Mouse (Mus musculus): ENCODE data around the gene Apeh. TPM values are rescaled to one million over a fixed set of nuclear protein-coding genes. Genes with fewer than 3 reads are reported as not detected.
A peak's percentile ranks its signal among the peaks of the same experiment; 100 is the strongest.

Apeh gene
- polyA plus RNA-seq, 1 experiment from 2014 or later: 35.4 TPM

DNA sequence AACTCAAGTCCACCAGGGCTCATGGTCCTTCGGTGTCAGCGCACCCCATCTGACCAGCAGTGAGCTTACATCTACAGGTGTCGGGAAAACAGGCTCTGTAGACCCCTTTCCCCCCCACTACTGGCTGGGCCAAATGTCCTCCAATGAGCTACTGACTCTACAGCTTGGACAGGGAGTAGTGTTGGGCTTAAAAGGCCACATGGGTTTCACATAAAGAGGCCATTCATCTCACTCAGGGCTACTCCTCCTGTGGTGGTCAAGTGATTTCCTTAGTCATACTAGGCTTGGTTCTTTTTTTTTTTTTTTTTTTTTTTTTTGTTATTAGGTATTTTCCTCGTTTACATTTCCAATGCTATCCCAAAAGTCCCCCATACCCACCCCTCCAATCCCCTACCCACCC is 29.5 kb upstream of the Apeh start:
- Histone ChIP-seq H3K9me3 (ENCODE audit: control insufficient read depth, low read length) (no peaks in the 10 kb centered on the region), H3K27ac (replicated peaks) (no peak overlapping the region), H3K9ac (ENCODE audit: low read length) (no peak overlapping the region), H3K27me3 (ENCODE audit: control insufficient read depth, insufficient read depth, low read length) (no peaks in the 10 kb centered on the region), H3K4me3 (ENCODE audit: low read depth, low read length) (no peak overlapping the region), H3K36me3 (ENCODE audit: control insufficient read depth, insufficient read depth, low read length) (no peaks in the 10 kb centered on the region), H3K4me2 (replicated peaks; ENCODE audit: low read depth) (no peak overlapping the region), H3K4me1 (replicated peaks; ENCODE audit: control insufficient read depth, insufficient read depth) (peaks cover 3% of the 10 kb centered on the region; the same call in 1 of the 2 replicates)
- no peak for ATAC-seq (ENCODE audit: low FRiP score, low TSS enrichment)
- DNase-seq (ENCODE audit: low spot score): no peak
- 74% methylated on average over 4 of the region's 4 CpGs for WGBS
- TF ChIP-seq EP300 (optimal IDR thresholded peaks at IDR 0.05): no peak
- TF ChIP-seq CTCF (IDR thresholded peaks at IDR 0.05; ENCODE audit: low read depth): no peak

- H3K4me1 ChIP-seq (replicated peaks; ENCODE audit: control insufficient read depth, insufficient read depth): peaks cover 3% of the 10 kb centered on the region; the same call in 1 of the 2 replicates
These were observed 27.0 kb upstream of the Apeh start for GRCm38 (mm10) chr9:108121170-108121969.

DNA sequence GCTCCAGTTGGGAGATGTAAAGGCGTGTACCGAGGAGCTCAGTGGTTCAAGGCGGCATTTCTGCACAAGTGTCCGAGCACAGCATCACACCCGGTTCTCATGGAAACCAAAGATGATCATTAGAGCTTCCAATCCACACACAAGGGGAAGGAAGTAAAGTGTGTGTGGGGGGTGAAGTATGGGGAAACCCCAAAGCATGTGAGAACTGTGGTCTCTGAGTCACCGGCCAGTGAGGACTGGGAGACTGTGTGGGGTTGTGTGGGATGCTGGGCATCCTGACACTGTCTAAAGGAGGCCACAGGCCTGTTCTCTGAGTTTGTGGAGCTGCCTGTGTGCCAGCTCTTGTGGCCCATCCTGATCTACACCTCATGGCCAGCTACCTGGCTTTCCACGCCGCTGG is 26.3 kb upstream of the Apeh start:
- DNase-seq (ENCODE audit: low spot score) (no peak), ATAC-seq (ENCODE audit: low FRiP score, low TSS enrichment) (peak; percentile 9; the same call in 1 of the 2 replicates)
- peaks cover 3% of the 10 kb centered on the region; the same call in 1 of the 2 replicates for H3K4me1 ChIP-seq (replicated peaks; ENCODE audit: control insufficient read depth, insufficient read depth)
- no peak overlapping the region for H3K4me2 ChIP-seq (replicated peaks; ENCODE audit: low read depth)
- no peaks in the 10 kb centered on the region for H3K9me3 ChIP-seq (ENCODE audit: control insufficient read depth, low read length)
- WGBS: 84% methylated on average over 8 of the region's 8 CpGs
- H3K36me3 ChIP-seq (ENCODE audit: control insufficient read depth, insufficient read depth, low read length): no peaks in the 10 kb centered on the region
- TF ChIP-seq EP300 (optimal IDR thresholded peaks at IDR 0.05): no peak
- TF ChIP-seq CTCF (IDR thresholded peaks at IDR 0.05; ENCODE audit: low read depth): no peak
- H3K27ac ChIP-seq (replicated peaks): peak overlapping the region; percentile 36; the same call in 1 of the 2 replicates
- no peak overlapping the region for H3K9ac ChIP-seq (ENCODE audit: low read length)
- no peaks in the 10 kb centered on the region for H3K27me3 ChIP-seq (ENCODE audit: control insufficient read depth, insufficient read depth, low read length)
- no peak overlapping the region for H3K4me3 ChIP-seq (ENCODE audit: low read depth, low read length)

More at GRCm38 (mm10) chr9:108121170-108121969, 27.0 kb upstream of the Apeh start:
- H3K27ac ChIP-seq (replicated peaks): no peak overlapping the region
- TF ChIP-seq CTCF (IDR thresholded peaks at IDR 0.05; ENCODE audit: low read depth) (no peak), EP300 (optimal IDR thresholded peaks at IDR 0.05) (no peak)
- ATAC-seq (ENCODE audit: low FRiP score, low TSS enrichment) (no peak), DNase-seq (ENCODE audit: low spot score) (no peak)
- no peaks in the 10 kb centered on the region for H3K36me3 ChIP-seq (ENCODE audit: control insufficient read depth, insufficient read depth, low read length)
- 86% methylated on average over 10 of the region's 10 CpGs for WGBS
- no peaks in the 10 kb centered on the region for H3K9me3 ChIP-seq (ENCODE audit: control insufficient read depth, low read length)
- H3K27me3 ChIP-seq (ENCODE audit: control insufficient read depth, insufficient read depth, low read length): no peaks in the 10 kb centered on the region
- H3K4me3 ChIP-seq (ENCODE audit: low read depth, low read length): no peak overlapping the region
- H3K9ac ChIP-seq (ENCODE audit: low read length): no peak overlapping the region
- H3K4me2 ChIP-seq (replicated peaks; ENCODE audit: low read depth): no peak overlapping the region

GRCm38 (mm10) chr9:108119891-108120411 is 25.5 kb upstream of the Apeh start:
- ATAC-seq (ENCODE audit: low FRiP score, low TSS enrichment): peak; percentile 96
- Histone ChIP-seq H3K4me1 (replicated peaks; ENCODE audit: control insufficient read depth, insufficient read depth) (peaks cover 3% of the 10 kb centered on the region; the same call in 1 of the 2 replicates), H3K4me2 (replicated peaks; ENCODE audit: low read depth) (peak overlapping the region; percentile 14; the same call in 1 of the 2 replicates), H3K9me3 (ENCODE audit: control insufficient read depth, low read length) (no peaks in the 10 kb centered on the region), H3K36me3 (ENCODE audit: control insufficient read depth, insufficient read depth, low read length) (no peaks in the 10 kb centered on the region), H3K27me3 (ENCODE audit: control insufficient read depth, insufficient read depth, low read length) (no peaks in the 10 kb centered on the region), H3K27ac (replicated peaks) (peak overlapping the region; percentile 69), H3K9ac (ENCODE audit: low read length) (no peak overlapping the region), H3K4me3 (ENCODE audit: low read depth, low read length) (no peak overlapping the region)
- DNase-seq (ENCODE audit: low spot score): peak; percentile 94
- TF ChIP-seq EP300 (optimal IDR thresholded peaks at IDR 0.05) (no peak), CTCF (IDR thresholded peaks at IDR 0.05; ENCODE audit: low read depth) (no peak)
- 14% methylated on average over 8 of the region's 11 CpGs for WGBS

DNA sequence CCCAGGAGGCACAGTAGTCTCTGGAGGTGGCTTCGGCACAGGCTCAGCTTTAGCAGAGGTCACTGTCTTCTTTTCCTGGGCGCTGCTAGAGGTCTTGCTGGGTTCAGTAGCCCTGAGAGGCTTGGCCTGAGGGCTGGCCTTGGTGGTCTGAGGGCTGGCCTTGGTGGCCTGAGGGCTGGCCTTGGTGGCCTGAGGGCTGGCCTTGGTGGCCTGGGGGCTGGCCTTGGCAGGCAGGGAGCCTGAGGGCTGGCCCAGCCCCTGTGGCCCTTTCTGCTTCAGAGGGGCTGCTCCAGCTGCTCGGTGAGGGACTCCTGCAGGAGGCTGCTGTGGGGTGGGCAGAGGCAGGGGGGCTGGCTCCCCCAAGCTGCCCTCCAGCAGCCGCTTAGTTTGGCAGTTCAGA is 22.7 kb upstream of the Apeh start:
- TF ChIP-seq CTCF (IDR thresholded peaks at IDR 0.05; ENCODE audit: low read depth) (no peak), EP300 (optimal IDR thresholded peaks at IDR 0.05) (no peak)
- peaks cover 3% of the 10 kb centered on the region; the same call in 1 of the 2 replicates for H3K4me1 ChIP-seq (replicated peaks; ENCODE audit: control insufficient read depth, insufficient read depth)
- no peaks in the 10 kb centered on the region for H3K27me3 ChIP-seq (ENCODE audit: control insufficient read depth, insufficient read depth, low read length)
- H3K36me3 ChIP-seq (ENCODE audit: control insufficient read depth, insufficient read depth, low read length): no peaks in the 10 kb centered on the region
- H3K9ac ChIP-seq (ENCODE audit: low read length): no peak overlapping the region
- no peak overlapping the region for H3K27ac ChIP-seq (replicated peaks)
- ATAC-seq (ENCODE audit: low FRiP score, low TSS enrichment): no peak
- no peak for DNase-seq (ENCODE audit: low spot score)
- 57% methylated on average over 4 of the region's 4 CpGs for WGBS
- no peak overlapping the region for H3K4me3 ChIP-seq (ENCODE audit: low read depth, low read length)
- H3K4me2 ChIP-seq (replicated peaks; ENCODE audit: low read depth): no peak overlapping the region
- no peaks in the 10 kb centered on the region for H3K9me3 ChIP-seq (ENCODE audit: control insufficient read depth, low read length)

Measured in stomach, postnatal 0 days (tissue).